Mouse (Mus musculus) gastrocnemius, postnatal 4 days (tissue): Measurements from ENCODE around the gene Itga10. TPM values are rescaled to one million over a fixed set of nuclear protein-coding genes. Genes with fewer than 3 reads are reported as not detected.
A peak's percentile ranks its signal among the peaks of the same experiment; 100 is the strongest.
"Not testable (repeated sequence)": the region's sequence is repeated elsewhere in the genome, so short reads cannot be mapped to it uniquely, and the experiment has no call there.

Experiments used
- DNase-seq, 2 experiments: peaks; one replicate each; pipeline ENCODE4 v3.0.0; 2021 to 2022; ENCODE audit warnings: low spot score in 2 of 2, mixed read lengths in 2 of 2
- total RNA-seq, 2 experiments: library from RNA; stranded (reverse); gene quantifications; 2 replicates each; pipeline ENCODE4 v1.2.3; 2021

Itga10 gene
- total RNA-seq, 2 experiments from 2014 or later = 5.6 to 6.8 TPM

DNA sequence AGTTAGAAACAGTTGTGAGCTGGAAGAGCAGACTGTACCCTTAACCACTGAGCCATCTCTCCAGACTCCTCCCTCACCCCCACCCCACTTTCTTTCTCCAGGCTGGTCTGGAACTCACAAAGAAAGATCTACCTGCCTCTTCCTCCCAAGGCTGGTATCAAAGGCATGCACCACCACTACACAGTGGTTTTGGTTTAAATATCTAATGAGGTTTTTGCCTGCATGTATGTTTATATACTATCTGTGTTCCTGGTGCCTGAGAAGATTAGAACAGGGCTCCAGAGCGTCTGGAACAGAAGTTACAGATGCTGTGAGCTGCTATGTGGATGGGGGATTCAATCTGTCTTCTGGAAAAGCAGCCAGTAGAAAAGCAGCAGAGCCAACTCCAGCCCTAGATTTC is 11.4 kb upstream of the Itga10 start:
- DNase-seq = no peak

DNA sequence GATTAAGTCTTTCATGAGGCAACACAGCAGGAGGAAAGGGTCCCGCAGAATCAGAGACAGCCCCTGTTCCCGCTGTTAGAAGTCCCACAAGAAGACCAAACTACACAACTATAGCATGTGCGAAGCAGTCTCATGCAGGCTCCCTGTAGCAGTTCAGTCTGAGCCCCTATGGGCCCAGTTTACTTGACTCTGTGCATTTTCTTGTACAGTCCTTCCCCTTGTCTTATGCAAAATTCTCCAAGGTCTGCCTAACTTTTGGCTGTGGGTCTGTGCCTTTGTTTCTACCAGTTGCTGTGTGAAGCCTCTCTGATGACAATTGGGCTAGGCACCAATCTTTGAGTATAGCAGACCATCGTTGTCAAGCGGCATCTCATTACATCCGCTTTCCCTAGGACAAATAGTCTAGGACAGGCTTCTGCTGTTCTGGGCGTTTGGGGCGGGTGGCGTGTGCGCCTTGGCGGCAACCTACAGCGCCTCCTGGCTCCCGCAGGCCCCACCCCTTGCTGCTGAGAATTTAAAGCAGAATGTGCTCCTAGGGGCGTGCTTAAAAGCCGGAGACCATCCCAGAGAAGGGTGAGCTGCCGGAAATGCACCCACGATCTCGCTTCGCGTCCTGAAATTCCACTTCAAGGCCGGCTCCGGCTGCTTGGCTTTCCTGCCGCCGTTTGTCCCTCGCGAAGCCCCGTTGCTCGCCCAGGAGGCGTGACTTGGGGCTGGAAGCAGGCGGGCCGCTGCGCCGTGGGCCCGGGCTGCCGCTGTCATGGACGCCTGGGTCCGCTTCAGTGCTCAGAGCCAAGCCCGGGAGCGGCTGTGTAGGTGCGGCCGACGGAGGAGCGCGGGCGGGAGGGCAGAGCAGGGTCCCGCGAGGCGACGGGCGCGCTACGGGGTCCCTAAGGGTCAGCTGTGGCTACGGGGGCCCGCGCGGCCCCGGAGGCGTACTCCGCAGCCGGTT is 10.2 kb upstream of the Itga10 start, which contains the start of the genes Pex11b and Gm42957:
Pex11b (plus strand) TSS at position 449 of the 952 bp plus-strand sequence.
Gm42957 (plus strand) TSS at position 547 of the 952 bp plus-strand sequence.
- peak; percentile 82 to 90 for DNase-seq

DNA sequence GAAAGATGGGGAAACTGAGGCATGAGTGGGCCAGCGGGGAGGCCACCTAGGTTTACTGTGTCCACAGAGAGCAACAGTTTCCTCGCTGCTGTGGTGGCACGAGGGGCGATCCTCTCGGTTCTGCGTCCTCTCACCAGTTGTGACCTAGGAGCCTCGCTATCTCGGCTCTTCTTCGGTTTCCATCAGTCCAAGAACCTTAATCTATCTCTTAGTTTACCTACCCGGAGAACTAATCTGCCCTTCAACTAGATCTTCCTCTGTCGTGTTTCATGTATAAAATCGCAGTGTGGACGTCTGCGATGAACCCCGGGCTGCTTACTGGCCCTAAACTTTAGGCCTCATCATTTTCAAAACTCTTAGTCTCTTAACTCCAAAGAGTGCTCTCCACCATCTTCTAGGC is 9.5 kb upstream of the Itga10 start:
- DNase-seq = no peak

DNA sequence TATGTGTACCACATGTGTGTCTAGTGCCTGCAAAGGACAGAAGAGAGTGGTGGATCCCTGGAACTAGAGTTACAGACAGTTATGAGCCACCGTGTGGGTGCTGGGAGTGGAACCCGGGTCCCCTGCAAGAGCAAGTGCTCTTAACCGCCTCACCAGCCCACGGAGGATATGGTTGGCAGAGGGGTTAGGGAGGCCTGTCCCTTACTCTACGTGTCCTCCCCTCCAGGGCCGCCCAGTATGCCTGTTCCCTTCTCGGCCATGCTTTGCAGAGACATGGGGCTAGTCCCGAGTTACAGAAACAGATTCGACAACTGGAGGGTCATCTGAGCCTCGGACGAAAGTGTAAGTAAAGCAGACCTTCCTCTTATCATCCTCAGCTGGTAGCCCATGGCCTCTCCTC is 8.9 kb upstream of the Itga10 start:
- no peak for DNase-seq

DNA sequence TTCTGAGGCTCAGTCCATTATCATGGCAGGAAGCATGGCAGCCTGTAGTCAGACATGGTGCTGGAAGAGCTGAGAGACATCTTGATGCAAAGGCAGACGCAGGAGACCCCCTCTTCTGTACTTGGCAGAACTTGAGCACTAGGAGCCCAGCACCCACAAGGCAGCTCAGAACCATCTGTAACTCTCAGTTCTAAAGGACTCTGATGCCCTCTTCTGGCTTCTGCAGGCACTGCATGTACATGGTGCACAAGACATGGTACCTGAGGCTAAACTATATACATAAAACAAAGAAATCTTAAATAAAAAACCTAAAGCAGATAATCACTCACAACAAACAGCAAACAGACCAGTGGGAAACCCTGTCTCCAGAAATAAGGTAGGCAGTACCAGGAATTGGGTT is 6.2 kb upstream of the Itga10 start:
- peak in 1 of 2 experiments; percentile 48 for DNase-seq

DNA sequence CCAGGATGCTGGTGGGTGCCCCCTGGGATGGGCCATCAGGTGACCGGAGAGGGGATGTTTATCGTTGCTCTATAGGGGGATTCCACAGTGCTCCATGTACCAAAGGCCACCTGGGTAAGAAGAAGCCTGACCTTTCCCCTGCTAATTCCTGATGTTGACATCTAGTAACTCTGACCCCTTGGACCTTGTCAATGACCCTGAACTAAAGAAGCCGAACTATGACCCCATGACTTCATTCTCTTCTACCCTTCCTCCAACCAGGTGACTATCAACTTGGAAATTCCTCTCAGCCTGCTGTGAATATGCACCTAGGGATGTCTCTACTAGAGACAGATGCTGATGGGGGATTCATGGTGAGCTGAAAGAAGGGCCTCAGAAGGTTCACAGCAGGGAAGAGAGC is 2.0 kb downstream of the Itga10 start:
- no peak for DNase-seq

DNA sequence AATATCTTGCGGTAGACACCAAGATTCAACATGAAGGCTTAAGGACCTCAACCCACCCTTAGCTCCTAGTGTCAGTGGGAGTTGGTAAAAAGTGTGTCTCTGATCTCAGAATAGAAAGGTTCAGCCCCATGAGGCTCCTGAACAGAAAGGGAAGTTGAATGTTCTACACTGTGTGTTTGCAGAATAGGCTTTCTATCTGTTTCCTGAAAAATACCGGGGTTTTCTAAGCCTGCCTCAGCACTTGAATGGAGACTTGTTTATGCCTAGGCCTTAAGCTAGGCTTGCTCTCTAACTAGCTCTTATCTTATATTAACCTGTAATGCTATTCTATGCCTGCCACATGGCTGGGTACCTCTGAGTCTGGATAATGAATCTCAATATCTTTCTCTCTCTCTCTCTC is 15.5 kb downstream of the Itga10 start:
- no peak for DNase-seq

DNA sequence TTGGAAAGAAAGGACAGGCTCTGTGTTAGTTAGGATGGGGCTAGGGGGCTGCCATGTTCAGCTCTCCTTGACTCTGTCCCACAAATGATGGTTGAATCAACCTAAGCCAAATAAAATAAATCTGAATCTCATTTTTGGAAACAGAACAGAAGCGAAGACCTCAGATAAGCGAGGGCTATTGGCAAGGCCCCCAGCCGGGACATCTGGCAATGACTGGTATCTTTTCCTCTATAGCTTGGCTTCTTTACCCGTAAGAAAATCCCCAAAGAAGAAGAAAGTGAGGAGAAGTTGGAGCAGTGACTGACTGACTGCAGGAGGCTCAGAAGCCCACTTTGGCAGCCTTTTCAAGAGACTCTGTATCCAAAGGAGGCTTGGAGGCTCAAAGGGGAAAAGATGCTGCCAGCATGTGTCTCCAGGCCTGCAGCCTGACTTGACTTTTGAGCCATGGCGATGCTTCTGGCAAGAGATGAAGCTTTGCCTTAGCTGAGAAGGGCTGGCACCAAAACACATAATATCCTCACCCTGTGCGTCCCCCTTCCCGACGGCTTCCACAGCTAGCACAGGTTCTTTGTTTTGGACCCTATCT is 17.4 kb downstream of the Itga10 start:
- no peak for DNase-seq

DNA sequence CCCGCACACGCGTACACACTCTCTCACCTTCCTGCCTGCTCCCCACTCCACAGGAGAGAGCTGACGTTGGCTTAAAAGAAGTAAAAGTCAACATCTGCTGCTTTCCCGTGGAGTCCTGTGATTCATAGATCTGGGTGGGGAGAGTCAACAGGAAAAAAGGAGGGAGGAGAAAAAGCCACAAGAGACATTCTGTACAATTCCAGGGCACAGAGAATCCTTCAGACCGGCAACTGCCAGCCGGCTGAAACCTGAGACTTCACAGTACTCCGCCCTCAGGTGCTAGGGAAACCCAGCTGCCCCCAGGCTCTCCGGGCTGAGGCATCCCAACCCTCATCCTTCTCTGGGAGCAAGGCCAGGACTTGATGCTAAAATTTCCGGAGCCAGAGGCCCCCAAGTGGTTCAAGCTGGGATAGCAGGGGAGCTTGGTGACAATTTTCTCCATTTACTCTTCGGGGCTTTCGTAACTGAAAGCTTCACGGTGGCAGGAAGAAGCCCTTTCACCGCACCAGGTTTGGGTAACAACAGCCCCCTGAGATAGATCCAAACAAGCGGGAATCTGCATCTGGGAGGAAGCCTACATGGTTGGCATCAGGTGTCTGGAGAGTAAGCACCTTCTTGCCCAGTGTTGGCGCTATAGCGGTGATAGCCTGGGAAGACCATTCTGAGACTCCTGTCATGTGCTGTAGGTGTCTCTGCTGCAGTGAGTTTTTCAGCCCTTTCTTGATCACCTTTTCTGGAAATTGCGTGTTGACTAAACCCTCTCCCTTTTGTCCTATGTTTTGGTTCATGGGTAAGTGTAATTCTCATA is 18.3 kb downstream of the Itga10 start:
- peak; percentile 61 to 85 for DNase-seq

DNA sequence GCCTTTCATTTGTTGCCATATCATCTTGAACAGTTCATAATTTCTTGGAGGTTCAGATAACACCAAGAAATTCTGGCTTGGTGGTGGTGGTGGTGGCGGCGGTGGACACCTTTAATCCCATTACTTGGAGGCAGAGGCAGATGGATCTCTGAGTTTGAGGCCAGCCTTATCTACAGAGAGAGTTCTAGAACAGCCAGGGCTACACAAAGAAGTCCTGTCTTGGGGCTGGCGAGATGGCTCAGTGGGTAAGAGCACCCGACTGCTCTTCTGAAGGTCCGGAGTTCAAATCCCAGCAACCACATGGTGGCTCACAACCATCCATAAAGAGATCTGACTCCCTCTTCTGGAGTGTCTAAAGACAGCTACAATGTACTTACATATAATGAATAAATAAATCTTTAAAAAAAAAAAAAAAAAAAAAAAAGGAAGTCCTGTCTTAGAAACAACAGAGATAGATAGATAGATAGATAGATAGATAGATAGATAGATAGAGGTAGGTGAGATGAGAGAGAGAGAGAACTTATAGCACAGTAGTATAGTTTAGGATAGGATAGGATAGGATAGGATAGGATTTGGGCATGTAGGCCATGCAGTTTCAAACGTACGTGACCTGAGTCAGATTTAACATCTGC is 20.5 kb downstream of the Itga10 start:
- not testable (repeated sequence) for DNase-seq

DNA sequence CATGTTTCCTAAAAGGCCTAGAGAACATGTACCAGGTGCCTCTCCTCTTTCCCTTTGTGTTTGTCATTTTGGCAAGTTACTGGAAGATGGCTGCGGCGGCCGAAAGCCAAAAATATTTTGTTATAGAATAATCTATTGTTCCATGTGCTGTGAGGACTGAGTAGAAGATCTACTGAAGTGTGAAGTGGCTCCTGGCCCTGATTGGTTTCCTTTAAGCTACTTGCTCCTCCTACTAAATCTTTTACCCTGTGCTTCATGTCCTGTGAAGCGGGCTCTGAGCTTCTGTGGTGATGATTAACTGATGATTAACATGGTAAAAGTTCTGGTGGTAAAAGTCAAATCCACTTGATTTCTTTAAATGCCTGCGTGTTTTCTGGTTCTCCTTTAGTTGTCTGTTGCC is 21.5 kb downstream of the Itga10 start:
- DNase-seq = no peak

DNA sequence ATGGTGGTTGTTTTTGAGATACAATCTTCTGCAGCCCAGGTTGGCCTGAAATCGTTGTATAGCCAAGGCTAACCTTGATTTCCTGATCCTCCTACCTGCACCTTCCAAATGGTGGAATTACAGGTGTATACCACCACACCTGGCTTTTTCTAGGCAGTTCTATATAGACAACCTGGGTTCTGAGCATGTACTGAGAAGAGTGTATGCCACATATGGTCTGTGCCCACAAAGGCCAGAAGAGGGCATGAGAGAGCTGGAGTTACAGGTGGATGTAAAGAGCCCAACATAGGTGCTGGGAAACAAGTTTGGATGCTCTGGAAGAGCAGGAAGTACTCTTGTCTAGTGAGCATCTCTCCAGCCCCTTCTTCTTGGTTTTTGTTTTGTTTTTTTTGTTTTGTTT is 21.9 kb downstream of the Itga10 start:
- DNase-seq = no peak

DNA sequence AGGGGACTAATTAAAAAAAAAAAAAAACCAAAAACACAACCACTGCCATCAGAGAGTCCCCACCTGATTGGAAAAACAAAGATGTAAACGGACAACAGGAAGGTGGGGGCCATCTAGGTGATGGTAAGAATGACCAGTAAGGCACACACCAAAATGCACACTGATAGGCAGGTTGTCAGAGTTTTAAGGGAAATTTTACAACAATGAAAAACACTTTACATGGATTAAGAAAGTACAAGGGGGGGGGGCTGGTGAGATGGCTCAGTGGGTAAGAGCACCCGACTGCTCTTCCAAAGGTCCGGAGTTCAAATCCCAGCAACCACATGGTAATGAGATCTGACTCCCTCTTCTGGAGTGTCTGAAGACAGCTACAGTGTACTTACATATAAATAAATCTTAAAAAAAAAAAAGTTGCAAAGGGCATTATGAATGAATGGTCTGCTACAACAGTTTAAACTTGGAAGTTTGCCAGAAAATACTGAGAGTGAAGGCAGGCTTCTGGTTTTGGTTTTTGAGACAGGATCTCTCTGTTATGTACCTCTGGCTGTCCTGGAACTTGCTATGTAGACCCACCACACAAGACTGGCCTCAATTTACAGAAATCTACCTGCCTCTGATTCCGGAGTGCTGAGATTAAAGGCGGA is 23.2 kb downstream of the Itga10 start:
- DNase-seq = no peak

DNA sequence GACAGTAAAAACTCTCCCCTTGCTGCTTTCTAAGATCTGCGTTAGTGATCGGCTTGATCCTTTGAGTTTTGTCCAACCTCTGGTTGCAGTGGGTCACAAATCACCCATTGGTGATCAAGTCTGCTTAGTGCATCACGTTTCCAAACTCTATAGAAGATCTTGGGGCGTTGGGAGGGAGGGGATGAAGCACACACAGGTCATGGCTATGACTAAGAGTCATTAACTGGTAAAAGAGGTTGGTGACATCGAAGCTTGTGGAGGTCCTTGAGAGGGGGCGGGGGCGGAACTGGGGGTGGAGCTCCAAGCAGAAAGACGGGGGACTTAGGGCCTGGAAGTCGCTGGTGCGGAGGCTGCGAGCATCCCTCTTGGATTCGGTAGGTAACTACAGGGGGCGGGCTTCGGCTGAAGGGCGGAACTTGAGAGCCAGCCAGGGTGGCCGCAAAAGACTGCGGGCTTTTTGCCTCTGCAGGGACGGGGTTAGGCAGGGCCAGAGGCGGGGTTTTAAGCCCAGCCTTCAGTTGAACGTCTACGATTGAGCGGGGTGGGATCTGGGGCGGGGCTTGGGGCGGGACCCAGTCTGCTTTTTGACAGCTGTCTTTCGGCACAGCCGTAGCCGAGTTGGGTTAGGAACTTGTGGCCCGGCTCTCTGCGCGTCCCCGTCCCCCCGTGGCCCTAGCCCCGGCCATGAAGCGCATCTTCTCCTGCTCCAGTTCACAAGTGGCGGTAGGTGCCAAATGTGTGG is 24.5 kb downstream of the Itga10 start, which contains the start of gene Ankrd35:
Ankrd35 (plus strand) TSS at position 405 of the 742 bp plus-strand sequence.
- peak; percentile 58 to 79 for DNase-seq

DNA sequence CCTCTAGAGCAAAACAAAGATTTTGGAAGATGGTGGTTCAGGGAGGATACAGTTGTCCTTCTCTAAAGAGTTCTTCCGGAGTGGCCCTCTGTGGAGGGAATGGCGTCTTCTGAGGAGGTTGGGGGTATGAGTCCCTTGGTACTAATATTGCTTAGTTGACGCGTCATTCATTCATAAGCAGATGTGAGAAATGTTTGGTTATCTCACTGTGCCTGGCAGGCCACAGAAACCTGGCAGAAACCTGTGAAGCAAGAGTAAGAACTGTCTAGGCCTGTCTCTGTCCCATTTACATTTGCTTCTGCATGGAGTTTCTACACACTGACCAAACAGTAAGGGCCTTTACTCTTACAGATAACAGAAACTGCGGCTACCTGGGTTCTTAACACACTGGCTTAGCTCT is 26.1 kb downstream of the Itga10 start:
- DNase-seq = no peak

DNA sequence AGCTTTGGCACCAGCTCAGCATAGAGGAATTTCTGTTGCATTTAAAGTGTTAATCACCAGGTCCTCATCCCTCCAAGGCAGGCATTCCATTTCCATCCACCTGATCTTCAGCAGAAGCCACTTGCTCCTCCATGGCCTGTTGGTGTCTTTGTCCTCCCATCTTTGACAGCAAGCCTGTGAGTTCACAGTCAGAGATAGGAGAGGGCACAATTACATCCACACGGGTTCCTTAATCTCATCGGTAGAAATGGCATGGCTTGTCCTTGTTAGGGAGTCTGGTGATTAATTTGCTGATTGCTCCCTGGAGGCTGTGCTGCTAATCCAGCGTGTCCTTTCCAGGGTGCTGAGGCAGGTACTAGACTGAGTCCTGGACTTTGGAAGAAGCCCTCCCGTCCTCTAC is 28.1 kb downstream of the Itga10 start:
- no peak for DNase-seq

DNA sequence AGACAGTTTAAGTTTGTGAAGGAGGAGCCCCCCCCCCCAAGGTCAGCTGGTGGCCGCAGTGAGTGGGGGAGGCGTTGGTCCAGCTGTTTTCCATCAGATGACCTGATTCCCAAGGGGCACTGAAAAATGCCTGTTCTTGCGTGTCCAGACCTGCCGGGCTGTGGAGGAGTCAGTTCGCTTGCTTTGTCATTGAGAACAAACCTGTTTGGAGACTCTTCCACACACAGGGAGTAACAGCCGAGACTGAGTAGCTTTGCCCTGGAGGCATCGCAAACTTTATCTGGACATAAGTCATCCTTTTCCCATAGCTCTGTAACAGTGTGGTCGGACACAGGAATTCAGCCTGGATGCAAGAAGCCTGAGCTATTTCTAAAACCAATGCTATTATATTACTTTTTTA is 29.1 kb downstream of the Itga10 start:
- peak in 1 of 2 experiments; percentile 24 for DNase-seq

DNA sequence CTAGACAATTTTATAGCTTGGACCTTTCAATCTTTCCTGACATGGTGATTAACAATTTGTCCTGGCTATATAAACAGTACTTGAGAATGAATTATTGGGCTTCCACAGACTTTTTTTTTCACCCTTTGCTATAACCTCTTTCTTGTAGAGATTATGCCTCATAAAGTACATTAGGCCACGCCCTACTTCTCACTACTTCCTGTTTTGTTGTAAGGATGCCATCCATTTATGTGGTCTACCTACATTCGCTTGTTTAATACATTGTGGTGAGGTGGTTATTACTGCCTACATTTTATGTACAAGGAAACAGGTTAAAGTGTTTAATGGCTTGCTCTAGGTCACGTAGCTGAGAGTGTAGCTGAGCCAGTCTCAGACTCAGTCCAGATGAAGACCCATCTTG is 29.8 kb downstream of the Itga10 start:
- DNase-seq = no peak

DNA sequence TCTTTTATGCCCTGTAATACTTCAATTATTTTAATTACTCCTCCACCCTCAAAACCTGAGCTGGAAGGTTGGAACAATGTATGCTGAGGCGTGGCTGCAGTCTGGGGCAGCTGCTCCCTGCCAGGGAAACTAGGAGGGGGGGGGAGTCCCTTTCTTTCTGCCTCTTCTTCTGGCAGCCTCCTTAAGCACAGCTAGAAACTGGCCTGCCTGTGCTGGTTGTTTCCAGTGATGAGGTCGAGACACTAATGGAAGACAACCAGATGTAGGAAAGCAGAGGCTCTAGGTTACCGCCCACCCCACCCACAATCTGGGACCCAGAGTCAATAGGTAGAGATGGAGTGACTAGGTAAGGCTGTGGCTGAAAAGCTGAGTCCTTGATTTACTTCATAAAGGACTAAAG is 30.3 kb downstream of the Itga10 start:
- no peak for DNase-seq

DNA sequence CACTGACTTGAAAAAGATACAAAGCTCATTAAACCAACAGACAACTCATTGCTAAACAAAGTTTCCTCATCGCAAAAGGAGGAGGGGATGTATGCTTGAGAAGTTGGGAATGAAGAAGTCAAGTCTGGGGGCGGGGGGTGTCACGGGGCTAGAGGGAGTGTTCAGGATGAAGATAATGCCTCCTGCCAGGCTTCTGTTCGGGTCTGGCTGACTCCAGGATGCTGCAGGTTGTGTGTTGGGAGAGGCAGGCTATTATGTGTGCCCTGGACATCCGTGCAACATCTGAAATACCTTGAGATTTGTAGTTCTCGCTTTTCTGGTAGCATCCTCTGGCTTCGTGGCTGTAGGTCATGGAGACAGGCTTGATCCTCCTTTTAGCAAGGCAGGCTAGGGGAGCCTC is 33.1 kb downstream of the Itga10 start:
- no peak for DNase-seq
